Mouse (Mus musculus) urinary bladder, postnatal 25 days (tissue): ENCODE measurements around the gene Pom121l2.

Source experiments
- DNase-seq: peaks from one replicate; pipeline ENCODE4 v3.0.0; 2022; ENCODE audit warnings: low spot score

The Pom121l2 gene

GRCm38 (mm10) chr13:21980981-21981802 lies at the start of gene Pom121l2:
Pom121l2 (plus strand) TSS chr13:21981194.
- peak; percentile 50 for DNase-seq

GRCm38 (mm10) chr13:21931740-21932139 lies 49.3 kb upstream of the Pom121l2 start:
- DNase-seq = no peak

GRCm38 (mm10) chr13:21933626-21934548 lies 47.1 kb upstream of the Pom121l2 start:
- DNase-seq = no peak

GRCm38 (mm10) chr13:21934982-21935791 lies 45.8 kb upstream of the Pom121l2 start:
- peak; percentile 29 for DNase-seq

GRCm38 (mm10) chr13:21935833-21936232 lies 45.2 kb upstream of the Pom121l2 start:
- DNase-seq = no peak

GRCm38 (mm10) chr13:21936968-21937367 lies 44.0 kb upstream of the Pom121l2 start:
- no peak for DNase-seq

GRCm38 (mm10) chr13:21940213-21940612 lies 40.8 kb upstream of the Pom121l2 start:
- DNase-seq = peak; percentile 86

- DNase-seq = peak; percentile 63
Measured at GRCm38 (mm10) chr13:21940811-21941321, 40.1 kb upstream of the Pom121l2 start.

GRCm38 (mm10) chr13:21943644-21944043 lies 37.4 kb upstream of the Pom121l2 start:
- no peak for DNase-seq

- DNase-seq = no peak
Measured at GRCm38 (mm10) chr13:21944592-21944925, 36.4 kb upstream of the Pom121l2 start.

- DNase-seq = peak; percentile 76
Measured at GRCm38 (mm10) chr13:21944926-21945740, 35.9 kb upstream of the Pom121l2 start, which contains the start of gene Zfp184. Zfp184 (plus strand) TSS chr13:21945094.

GRCm38 (mm10) chr13:21969269-21969668 lies 11.7 kb upstream of the Pom121l2 start:
- DNase-seq = no peak

- DNase-seq = no peak
Measured at GRCm38 (mm10) chr13:21969816-21970215, 11.2 kb upstream of the Pom121l2 start.

- DNase-seq = no peak
Measured at GRCm38 (mm10) chr13:21971641-21972040, 9.4 kb upstream of the Pom121l2 start.

GRCm38 (mm10) chr13:21974221-21974725 lies 6.7 kb upstream of the Pom121l2 start:
- DNase-seq = peak; percentile 95

GRCm38 (mm10) chr13:21974726-21975473 lies 6.1 kb upstream of the Pom121l2 start:
- peak; percentile 44 for DNase-seq

GRCm38 (mm10) chr13:21981803-21982193 lies 804 bp downstream of the Pom121l2 start:
- DNase-seq = no peak

GRCm38 (mm10) chr13:21984486-21984885 lies 3.5 kb downstream of the Pom121l2 start:
- DNase-seq = no peak

- no peak for DNase-seq
Measured at GRCm38 (mm10) chr13:21992550-21992949, 11.6 kb downstream of the Pom121l2 start.
